Mouse (Mus musculus): ENCODE data around the gene Pfas.

DNA sequence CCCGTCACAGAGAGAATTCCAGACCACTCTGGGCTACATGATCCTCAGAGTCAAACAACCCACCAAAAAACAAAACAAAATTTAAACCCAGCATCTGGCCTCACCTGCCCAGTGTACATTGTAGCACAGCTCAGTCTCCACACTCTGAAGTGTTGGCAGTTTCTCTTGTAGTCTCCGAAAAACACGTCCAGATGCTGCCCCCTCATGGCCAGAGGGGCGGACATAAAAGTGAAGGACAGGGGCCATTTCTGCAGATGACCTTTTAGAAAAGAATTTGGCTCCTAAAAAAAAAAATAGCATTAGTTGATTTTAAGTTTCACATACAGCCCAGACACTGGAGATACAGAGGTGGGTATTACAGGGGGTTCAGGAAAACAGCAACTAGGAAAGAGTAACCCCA is 4.7 kb downstream of the Pfas start:
- TF ChIP-seq CTCF (IDR thresholded peaks at IDR 0.05; ENCODE audit: low read depth, low read length) (peak; percentile 37), POLR2A (IDR thresholded peaks at IDR 0.05; ENCODE audit: insufficient read depth, low read length) (no peak), EP300 (IDR thresholded peaks at IDR 0.05; ENCODE audit: insufficient read depth, low read depth, low read length) (no peak)
